Mouse (Mus musculus) embryonic stem cell, embryonic (primary cell): Measurements from ENCODE around the gene Slc6a13.

ENCODE experiments used
- CTCF ChIA-PET, 4 experiments: fragments of 300-600 bp in 2 of 4; fragments of 350-600 bp in 2 of 4; sonication (Branson Sonifier 250); formaldehyde crosslinking; loops; one replicate each; lab custom pipeline; 2022; ENCODE audit warnings: inconsistent platforms in 2 of 4; lab: Charles Lee
- POLR2A ChIA-PET, 4 experiments: fragments of 300-600 bp in 2 of 4; fragments of 350-600 bp in 2 of 4; sonication (Branson Sonifier 250); formaldehyde crosslinking; loops; one replicate each; lab custom pipeline; 2022; ENCODE audit warnings: antibody characterized with exemption in 4 of 4, inconsistent platforms in 1 of 4; lab: Charles Lee

The Slc6a13 gene

GRCm38 (mm10) chr6:121310984-121311383 is 11.0 kb downstream of the Slc6a13 start:
- POLR2A ChIA-PET = no interaction called here
- CTCF ChIA-PET = no interaction called here

- ChIA-PET POLR2A (no interaction called here), CTCF (no interaction called here)
Measured at GRCm38 (mm10) chr6:121319099-121319498, 19.1 kb downstream of the Slc6a13 start.

GRCm38 (mm10) chr6:121322381-121323110 is 22.5 kb downstream of the Slc6a13 start:
- POLR2A ChIA-PET = interaction anchor here in 1 of 4 experiments (0.7 kb wide), 2 partner anchors 51 to 287 kb away, joined by 3 to 4 read pairs; no protein-coding TSS in a partner anchor
- CTCF ChIA-PET = interaction anchor here (0.5 to 1.1 kb wide), 4 partner anchors 16 to 1201 kb away, joined by 3 to 5 read pairs (median 3); no protein-coding TSS in a partner anchor

- POLR2A ChIA-PET = no interaction called here
- CTCF ChIA-PET = interaction anchor here in 1 of 4 experiments (2.4 kb wide), 1 partner anchor 13 kb away, joined by 7 read pairs; no protein-coding TSS in a partner anchor
Measured at GRCm38 (mm10) chr6:121325298-121325697, 25.3 kb downstream of the Slc6a13 start.

GRCm38 (mm10) chr6:121325740-121326139 is 25.7 kb downstream of the Slc6a13 start:
- ChIA-PET POLR2A (no interaction called here), CTCF (interaction anchor here in 1 of 4 experiments (2.4 kb wide), 1 partner anchor 12 kb away, joined by 7 read pairs; no protein-coding TSS in a partner anchor)

- ChIA-PET POLR2A (no interaction called here), CTCF (interaction anchor here in 2 of 4 experiments (0.6 to 2.4 kb wide), 3 partner anchors 12 to 194 kb away, joined by 3 to 7 read pairs (median 3); no protein-coding TSS in a partner anchor)
Measured at GRCm38 (mm10) chr6:121326486-121327069, 26.6 kb downstream of the Slc6a13 start.

GRCm38 (mm10) chr6:121328417-121328884 is 28.4 kb downstream of the Slc6a13 start:
- POLR2A ChIA-PET = no interaction called here
- CTCF ChIA-PET = interaction anchor here in 3 of 4 experiments (0.7 to 1.3 kb wide), 3 partner anchors 10 to 17 kb away, joined by 3 to 4 read pairs (median 3); no protein-coding TSS in a partner anchor

- ChIA-PET CTCF (interaction anchor here in 2 of 4 experiments (1.0 to 1.3 kb wide), 2 partner anchors 8 kb away, joined by 4 read pairs; no protein-coding TSS in a partner anchor), POLR2A (no interaction called here)
Measured at GRCm38 (mm10) chr6:121329848-121330508, 30.0 kb downstream of the Slc6a13 start.

- ChIA-PET POLR2A (interaction anchor here in 1 of 4 experiments (0.6 kb wide), 1 partner anchor 43 kb away, joined by 3 read pairs; no protein-coding TSS in a partner anchor), CTCF (interaction anchor here in 2 of 4 experiments (1.1 to 1.7 kb wide), 2 partner anchors 34 to 197 kb away, joined by 3 to 8 read pairs (median 4); no protein-coding TSS in a partner anchor)
Measured at GRCm38 (mm10) chr6:121335841-121336240, 35.8 kb downstream of the Slc6a13 start.

GRCm38 (mm10) chr6:121336558-121336957 is 36.5 kb downstream of the Slc6a13 start:
- ChIA-PET POLR2A (interaction anchor here in 1 of 4 experiments (0.6 kb wide), 1 partner anchor 42 kb away, joined by 3 read pairs; no protein-coding TSS in a partner anchor), CTCF (interaction anchor here in 3 of 4 experiments (0.6 to 3.8 kb wide), 6 partner anchors 32 to 556 kb away, joined by 3 to 44 read pairs (median 4); no protein-coding TSS in a partner anchor)

- ChIA-PET CTCF (interaction anchor here in 3 of 4 experiments (0.6 to 3.8 kb wide), 5 partner anchors 10 to 556 kb away, joined by 3 to 44 read pairs (median 6); no protein-coding TSS in a partner anchor), POLR2A (no interaction called here)
Measured at GRCm38 (mm10) chr6:121337229-121337628, 37.2 kb downstream of the Slc6a13 start.

GRCm38 (mm10) chr6:121337770-121338518 is 37.9 kb downstream of the Slc6a13 start:
- ChIA-PET CTCF (interaction anchor here (0.5 to 3.8 kb wide), 84 partner anchors 8 to 1209 kb away, joined by 3 to 52 read pairs (median 3); partner anchors contain the start of gene Iqsec3 (in 2 of the 4)), POLR2A (interaction anchor here in 3 of 4 experiments (0.6 to 1.1 kb wide), 5 partner anchors 28 to 195 kb away, joined by 3 to 4 read pairs (median 3); no protein-coding TSS in a partner anchor)

GRCm38 (mm10) chr6:121338519-121338896 is 38.5 kb downstream of the Slc6a13 start:
- POLR2A ChIA-PET = interaction anchor here in 3 of 4 experiments (0.6 to 1.1 kb wide), 5 partner anchors 27 to 195 kb away, joined by 3 to 4 read pairs (median 3); no protein-coding TSS in a partner anchor

GRCm38 (mm10) chr6:121341650-121342049 is 41.6 kb downstream of the Slc6a13 start:
- POLR2A ChIA-PET = no interaction called here
- CTCF ChIA-PET = no interaction called here

More at GRCm38 (mm10) chr6:121338519-121338896, 38.5 kb downstream of the Slc6a13 start:
- CTCF ChIA-PET = interaction anchor here (0.5 to 3.8 kb wide), 81 partner anchors 8 to 1076 kb away, joined by 3 to 52 read pairs (median 3); partner anchors contain the start of gene Iqsec3 (in 2 of the 4)

GRCm38 (mm10) chr6:121343026-121343770 is 43.2 kb downstream of the Slc6a13 start, which contains the start of gene Slc6a12:
TSS of gene Slc6a12 (plus strand) at chr6:121343076.
- POLR2A ChIA-PET = interaction anchor here in 2 of 4 experiments (0.6 to 1.3 kb wide), 3 partner anchors 21 to 1037 kb away, joined by 3 to 4 read pairs (median 3); no protein-coding TSS in a partner anchor
- CTCF ChIA-PET = interaction anchor here in 2 of 4 experiments (0.5 to 1.2 kb wide), 4 partner anchors 39 to 143 kb away, joined by 3 to 5 read pairs (median 4); no protein-coding TSS in a partner anchor

GRCm38 (mm10) chr6:121343771-121344123 is 43.7 kb downstream of the Slc6a13 start:
- ChIA-PET POLR2A (interaction anchor here in 1 of 4 experiments (1.0 to 1.3 kb wide), 2 partner anchors 21 to 130 kb away, joined by 3 to 4 read pairs; partner anchors contain the start of gene Iqsec3), CTCF (interaction anchor here in 3 of 4 experiments (0.6 to 1.2 kb wide), 3 partner anchors 40 to 311 kb away, joined by 3 to 4 read pairs (median 3); no protein-coding TSS in a partner anchor)
